Comparison of ENCODE assay signal across 8 mouse cellular contexts in genomic region chr10:93309131-93309933, GRCm38 (mm10). TPM values are rescaled to one million over a fixed set of nuclear protein-coding genes. Genes with fewer than 3 reads are reported as not detected.
DNase-seq lines count a peak whose midpoint lies in the region; TF ChIP-seq lines count a peak whose summit lies in the region.

No protein-coding gene starts in this region.

- H3K79me3 ChIP-seq in C2C12 (ENCODE audit: low read depth), result peaks cover 46% of the 10 kb centered on the region

- peak overlapping the region; percentile 100 for H3ac ChIP-seq in C2C12 (ENCODE audit: control insufficient read depth, insufficient read length, low read depth)

- H3K27me3 ChIP-seq in C2C12 (ENCODE audit: control insufficient read depth, insufficient read depth, insufficient read length), result no peaks in the 10 kb centered on the region

- H3K36me3 ChIP-seq in C2C12 (ENCODE audit: control insufficient read depth, insufficient read depth), result peaks cover 20% of the 10 kb centered on the region
- H3K36me3 ChIP-seq in macrophage (ENCODE audit: inconsistent target), result no peaks in the 10 kb centered on the region

- intact Hi-C loops in heart, postnatal 25 days (cut with DNase I), result no loop called here
- intact Hi-C loops in left cerebral cortex, adult 2 months (cut with DNase I), result no loop called here

- H3K4me3 ChIP-seq in C2C12 (ENCODE audit: insufficient read depth, poor library complexity, severe bottlenecking) (peak overlapping the region; percentile 92), macrophage (ENCODE audit: inconsistent target) (peak overlapping the region; percentile 70)
- peak overlapping the region; percentile 58 for H3K4me3 ChIP-seq in left cerebral cortex, adult 2 months

- peak overlapping the region; percentile 88 for H3K27ac ChIP-seq in left cerebral cortex, adult 2 months
- peak overlapping the region; percentile 87 for H3K27ac ChIP-seq in macrophage

- WGBS in macrophage (ENCODE audit: missing documents), result 2% methylated on average over 17 of the region's 23 CpGs

- TF ChIP-seq CTCF in C2C12 (IDR thresholded peaks at IDR 0.05; ENCODE audit: control insufficient read depth, insufficient read depth, insufficient read length), result no peak
- no peak for TF ChIP-seq CTCF in left cerebral cortex, adult 2 months (IDR thresholded peaks at IDR 0.05)

- DNase-seq in Muller cell, postnatal 12 days (ENCODE audit: inconsistent ontology term), result peak; percentile 83
- peak; percentile 68 for DNase-seq in fibroblast of lung, adult 2 months (ENCODE audit: low read depth)
- peak; percentile 43 for DNase-seq in heart, postnatal 25 days (ENCODE audit: low spot score)
- peak; percentile 26 to 32 for DNase-seq in left cerebral cortex, adult 2 months (ENCODE audit: extremely low spot score in 1 of 2, low spot score in 2 of 2)
- peak; percentile 77 to 80 for DNase-seq in right cerebral cortex, postnatal 10 days (ENCODE audit: low spot score in 2 of 2)
- DNase-seq in c-Kit-positive CD71-positive TER-119-positive erythroid progenitor cells, embryonic 14.5 days (ENCODE audit: low spot score), result no peak

- H3K79me2 ChIP-seq in C2C12 (ENCODE audit: control insufficient read depth, insufficient read depth), result peaks cover 58% of the 10 kb centered on the region
- peaks cover 59% of the 10 kb centered on the region for H3K79me2 ChIP-seq in macrophage (ENCODE audit: inconsistent target)

TF ChIP-seq in C2C12, 6 proteins besides CTCF, POLR2A, EP300 and RAD21:
- TF ChIP-seq CEBPB (IDR thresholded peaks at IDR 0.05; ENCODE audit: low read depth) (no peak), MAX (IDR thresholded peaks at IDR 0.05) (no peak), USF1 (IDR thresholded peaks at IDR 0.05; ENCODE audit: low read depth) (no peak), FOSL1 (IDR thresholded peaks at IDR 0.05; ENCODE audit: insufficient read depth, low read length, poor library complexity, severe bottlenecking) (no peak), MYOG (IDR thresholded peaks at IDR 0.05; ENCODE audit: control insufficient read depth, extremely low read depth, insufficient read length) (no peak), MYOD1 (IDR thresholded peaks at IDR 0.05; ENCODE audit: control insufficient read depth, insufficient read length, low read depth) (no peak)

RNA-seq across cellular contexts. Expression of gene Elk3, which starts 1.6 kb away (rescaled TPM):
- 56.1 TPM for polyA plus RNA-seq in C2C12 (2012; fragmentation: generic; extraction: Trizol)
- 10 to 100 TPM; 45.1 to 48.7 TPM for total RNA-seq in heart, postnatal 25 days (2021)
- 10 to 100 TPM in 1 of 2 experiments, 1 to 10 TPM in 1; 8.6 to 11.9 TPM for total RNA-seq in left cerebral cortex, adult 2 months (2021)
- total RNA-seq in macrophage (2018; cell fraction: chromatin; rRNA removed), result 100 to 1,000 TPM in 2 of 26 experiments, 10 to 100 TPM in 23, 1 to 10 TPM in 1; 9.0 to 119 (median 25.1) TPM
- total RNA-seq in macrophage (2018; cell fraction: cytosol; rRNA removed), result 10 to 100 TPM; 23.0 to 41.3 (median 26.4) TPM
- total RNA-seq in macrophage (2018; cell fraction: nucleus; rRNA removed), result 10 to 100 TPM; 13.1 to 60.4 (median 22.7) TPM
- polyA plus RNA-seq in macrophage (2018), result 22.5 to 61.1 TPM (median 23.9 TPM) in 3 replicates
